Mouse (Mus musculus): Measurements from ENCODE around the gene Dync2li1.

The Dync2li1 gene

GRCm38 (mm10) chr17:84626276-84626856 is at the start of gene Dync2li1:
Gene Dync2li1 (plus strand): TSS chr17:84626496.
- peak; percentile 94 for DNase-seq (ENCODE audit: low read depth)

- no peak for DNase-seq (ENCODE audit: low read depth)
Observed at GRCm38 (mm10) chr17:84576621-84577293, 49.5 kb upstream of the Dync2li1 start.

GRCm38 (mm10) chr17:84579249-84579648 is 47.0 kb upstream of the Dync2li1 start:
- DNase-seq (ENCODE audit: low read depth), result no peak

- no peak for DNase-seq (ENCODE audit: low read depth)
Observed at GRCm38 (mm10) chr17:84579817-84580216, 46.5 kb upstream of the Dync2li1 start.

- DNase-seq (ENCODE audit: low read depth), result no peak
Observed at GRCm38 (mm10) chr17:84580821-84581220, 45.5 kb upstream of the Dync2li1 start.

- DNase-seq (ENCODE audit: low read depth), result no peak
Observed at GRCm38 (mm10) chr17:84581740-84582414, 44.4 kb upstream of the Dync2li1 start.

GRCm38 (mm10) chr17:84584107-84584506 is 42.2 kb upstream of the Dync2li1 start:
- DNase-seq (ENCODE audit: low read depth), result no peak

GRCm38 (mm10) chr17:84585104-84585503 is 41.2 kb upstream of the Dync2li1 start:
- DNase-seq (ENCODE audit: low read depth), result no peak

- no peak for DNase-seq (ENCODE audit: low read depth)
Observed at GRCm38 (mm10) chr17:84590065-84590464, 36.2 kb upstream of the Dync2li1 start.

- no peak for DNase-seq (ENCODE audit: low read depth)
Observed at GRCm38 (mm10) chr17:84591431-84592150, 34.7 kb upstream of the Dync2li1 start.

- DNase-seq (ENCODE audit: low read depth), result no peak
Observed at GRCm38 (mm10) chr17:84596015-84596441, 30.3 kb upstream of the Dync2li1 start.

GRCm38 (mm10) chr17:84596501-84596900 is 29.8 kb upstream of the Dync2li1 start:
- no peak for DNase-seq (ENCODE audit: low read depth)

- DNase-seq (ENCODE audit: low read depth), result no peak
Observed at GRCm38 (mm10) chr17:84597859-84598258, 28.4 kb upstream of the Dync2li1 start.

- no peak for DNase-seq (ENCODE audit: low read depth)
Observed at GRCm38 (mm10) chr17:84598928-84599327, 27.4 kb upstream of the Dync2li1 start.

- DNase-seq (ENCODE audit: low read depth), result no peak
Observed at GRCm38 (mm10) chr17:84600051-84600983, 26.0 kb upstream of the Dync2li1 start.

GRCm38 (mm10) chr17:84601805-84602204 is 24.5 kb upstream of the Dync2li1 start:
- DNase-seq (ENCODE audit: low read depth), result no peak

- DNase-seq (ENCODE audit: low read depth), result no peak
Observed at GRCm38 (mm10) chr17:84603202-84603627, 23.1 kb upstream of the Dync2li1 start.

GRCm38 (mm10) chr17:84603709-84604420 is 22.4 kb upstream of the Dync2li1 start:
- DNase-seq (ENCODE audit: low read depth), result no peak

- DNase-seq (ENCODE audit: low read depth), result no peak
Observed at GRCm38 (mm10) chr17:84606976-84607375, 19.3 kb upstream of the Dync2li1 start.

- DNase-seq (ENCODE audit: low read depth), result no peak
Observed at GRCm38 (mm10) chr17:84607617-84608016, 18.7 kb upstream of the Dync2li1 start.

- DNase-seq (ENCODE audit: low read depth), result no peak
Observed at GRCm38 (mm10) chr17:84608606-84609005, 17.7 kb upstream of the Dync2li1 start.
